Mouse (Mus musculus) MEL (cell line): Measurements from ENCODE around the gene Cd37.

ENCODE experiments used
- E2F4 ChIP-seq: IDR thresholded peaks from 2 replicates; pipeline ENCODE4 v1.6.1; 2011; ENCODE audit warnings: low read depth, low read length, improper control_type of control experiment, borderline replicate concordance
- EP300 ChIP-seq, 2 experiments: IDR thresholded peaks; 2 replicates each; pipeline ENCODE4 v1.6.1; 2011; ENCODE audit warnings: improper control_type of control experiment in 2 of 2, low read length in 2 of 2, low read depth in 1 of 2, mild to moderate bottlenecking in 1 of 2

DNA sequence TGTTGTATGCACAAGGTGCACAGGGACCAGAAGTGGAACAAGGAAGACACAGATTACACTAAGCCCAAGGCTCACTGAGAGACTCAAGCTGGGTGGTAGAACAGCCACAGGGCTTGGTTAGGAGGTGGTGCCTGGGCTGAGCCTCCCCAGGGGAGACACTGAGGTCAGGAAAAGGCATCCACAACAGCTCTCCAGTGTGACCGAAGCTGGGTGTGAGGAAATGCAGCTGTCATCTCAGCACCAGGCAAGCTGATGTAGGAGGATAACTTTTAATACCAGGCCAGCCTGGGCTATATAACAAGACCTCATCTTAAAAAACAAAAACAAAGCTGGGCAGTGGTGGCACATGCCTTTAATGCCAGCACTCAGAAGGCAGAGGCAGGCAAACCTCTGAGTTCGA lies 47.8 kb downstream of the Cd37 start:
- TF ChIP-seq E2F4, result no peak
- no peak for TF ChIP-seq EP300 (IDR thresholded peaks at IDR 0.05; ENCODE audit: low read depth in 1 of 2, low read length in 2 of 2)
